8 mouse cellular contexts compared by ENCODE assay signal in the genomic region with DNA sequence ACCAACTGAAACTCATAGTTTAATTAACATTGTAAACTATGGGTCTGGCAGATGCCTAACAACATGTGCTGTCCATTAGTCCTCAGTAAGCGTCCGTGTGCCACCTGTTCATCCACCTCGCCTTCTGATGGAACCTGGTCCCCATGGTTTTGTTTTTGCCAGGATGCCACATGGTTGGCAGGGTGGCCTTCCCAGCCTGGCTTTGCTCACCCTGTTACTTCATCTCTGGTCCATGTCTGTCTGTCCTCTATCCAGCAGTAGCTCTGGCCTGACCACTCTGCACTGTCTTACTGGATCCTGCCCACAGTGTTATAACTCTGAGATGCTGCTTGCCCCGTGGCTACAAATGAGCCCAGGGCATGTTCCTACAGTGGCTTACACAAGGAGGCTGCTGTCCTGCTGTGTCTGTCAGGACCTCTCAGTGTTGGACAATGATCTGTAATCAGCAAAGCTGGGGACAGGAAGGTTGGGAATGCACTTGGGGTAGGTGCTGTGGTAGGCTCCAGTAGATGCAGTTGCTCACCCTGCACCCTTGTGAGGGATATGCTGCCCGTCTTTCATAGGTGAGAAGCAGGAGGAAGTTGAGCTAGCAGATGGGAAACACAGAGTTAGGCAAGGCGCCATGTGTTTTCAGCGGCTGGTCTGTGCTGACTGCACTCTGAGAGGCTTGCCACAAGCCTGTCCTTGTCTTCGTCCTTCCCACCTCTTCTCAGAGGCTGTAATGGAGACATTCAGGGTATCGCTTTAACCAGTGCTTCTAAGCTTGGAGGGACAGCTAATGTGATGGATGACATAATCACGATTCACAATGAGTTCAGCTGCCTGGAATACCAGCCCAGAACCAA.
A peak's percentile ranks its signal among the peaks of the same experiment; 100 is the strongest.
DNase-seq lines count a peak whose midpoint lies in the region; ATAC-seq and TF ChIP-seq lines count a peak whose summit lies in the region.

No protein-coding gene starts in this region.

- WGBS in lung, adult 2 months: 76% methylated on average over 10 of the region's 10 CpGs

- H3K4me1 ChIP-seq in lung, adult 2 months (ENCODE audit: control insufficient read depth, insufficient read depth, low read length): no peaks in the 10 kb centered on the region; the same call in 1 of the 2 replicates

- no peak for ATAC-seq in activated CD4-positive, CD25-positive, alpha-beta regulatory T cell, adult 4 months

- intact Hi-C loops in gastrocnemius, postnatal 14 days (cut with DNase I; ENCODE audit: low total_unique reads): no loop called here

- no peak for TF ChIP-seq POLR2A in lung, adult 2 months (IDR thresholded peaks at IDR 0.05; ENCODE audit: borderline replicate concordance, extremely low read depth, low read depth, low read length)

- H3K4me3 ChIP-seq in lung, adult 2 months (replicated peaks; ENCODE audit: extremely low read depth, low read depth, low read length): no peak overlapping the region

- no peak for TF ChIP-seq CTCF in lung, adult 2 months (IDR thresholded peaks at IDR 0.05; ENCODE audit: insufficient read depth, low read length)

- peak; percentile 29 for DNase-seq in adrenal gland, adult 2 months
- DNase-seq in adrenal gland, adult 18-20 months (ENCODE audit: low spot score in 2 of 2): no peak
- peak; percentile 80 to 85 for DNase-seq in cerebellum, postnatal 14 days
- DNase-seq in layer of hippocampus, adult 11-12 months (ENCODE audit: low spot score): peak; percentile 66
- DNase-seq in right cerebral cortex, adult 2 months (ENCODE audit: low spot score in 2 of 2): peak; percentile 58 to 74
- no peak for DNase-seq in lung, adult 2 months
- DNase-seq in gastrocnemius, postnatal 14 days: no peak

Comparison
In these comparisons a context has a peak if more than half of its experiments do, and no peak if none do; other contexts are left out.
1. DNase-seq: peak in adrenal gland, adult 2 months (single experiment), cerebellum, postnatal 14 days (2 of 2), layer of hippocampus, adult 11-12 months (single experiment) and right cerebral cortex, adult 2 months (2 of 2); none in adrenal gland, adult 18-20 months (0 of 2), lung, adult 2 months (single experiment) and gastrocnemius, postnatal 14 days (single experiment).